Mouse (Mus musculus): ENCODE measurements at regions not wholly inside any gene's neighbourhood (a gene's known extent, or its start where the extent isn't known, plus 50 kb on each side); places are given as distances from the start of the nearest gene placed in this dataset.

- no peak for ATAC-seq (ENCODE audit: low read depth)
- Histone ChIP-seq H3K9ac (replicated peaks; ENCODE audit: low read depth, low read length) (no peak overlapping the region), H3K4me2 (ENCODE audit: low read depth, low read length) (no peak overlapping the region), H3K36me3 (ENCODE audit: control insufficient read depth, insufficient read depth, low read length) (no peaks in the 10 kb centered on the region), H3K4me3 (ENCODE audit: low read depth, low read length) (no peak overlapping the region), H3K4me1 (ENCODE audit: control insufficient read depth, insufficient read depth, low read length) (no peaks in the 10 kb centered on the region), H3K9me3 (ENCODE audit: control insufficient read depth, low read length) (no peaks in the 10 kb centered on the region; the same call in 1 of the 2 replicates), H3K27me3 (ENCODE audit: control insufficient read depth, insufficient read depth, low read length) (no peaks in the 10 kb centered on the region), H3K27ac (ENCODE audit: low read depth, low read length) (no peak overlapping the region)
- WGBS: 71% methylated on average over 9 of the region's 9 CpGs
Observed at GRCm38 (mm10) chr4:82027447-82027881, 584.8 kb upstream of the Mpdz start.

- H3K36me3 ChIP-seq (ENCODE audit: control insufficient read depth, insufficient read depth, low read length): no peaks in the 10 kb centered on the region
- H3K27ac ChIP-seq (ENCODE audit: low read depth, low read length): no peak overlapping the region
- 87% methylated on average over 6 of the region's 6 CpGs for WGBS
Observed at GRCm38 (mm10) chr4:82001406-82001732, 558.8 kb upstream of the Mpdz start.

GRCm38 (mm10) chr4:82000590-82001405 is 558.2 kb upstream of the Mpdz start:
- no peak for ATAC-seq (ENCODE audit: low read depth)
- no peaks in the 10 kb centered on the region for H3K27me3 ChIP-seq (ENCODE audit: control insufficient read depth, insufficient read depth, low read length)
- H3K4me1 ChIP-seq (ENCODE audit: control insufficient read depth, insufficient read depth, low read length): peaks cover 6% of the 10 kb centered on the region; the same call in 1 of the 2 replicates
- H3K9me3 ChIP-seq (ENCODE audit: control insufficient read depth, low read length): no peaks in the 10 kb centered on the region
- no peak overlapping the region for H3K9ac ChIP-seq (replicated peaks; ENCODE audit: low read depth, low read length)
- no peak overlapping the region for H3K4me2 ChIP-seq (ENCODE audit: low read depth, low read length)
- no peak overlapping the region for H3K27ac ChIP-seq (ENCODE audit: low read depth, low read length)
- WGBS: 73% methylated on average over 19 of the region's 19 CpGs
- H3K4me3 ChIP-seq (ENCODE audit: low read depth, low read length): no peak overlapping the region
- H3K36me3 ChIP-seq (ENCODE audit: control insufficient read depth, insufficient read depth, low read length): no peaks in the 10 kb centered on the region

More at GRCm38 (mm10) chr4:82001406-82001732, 558.8 kb upstream of the Mpdz start:
- Histone ChIP-seq H3K27me3 (ENCODE audit: control insufficient read depth, insufficient read depth, low read length) (no peaks in the 10 kb centered on the region), H3K4me3 (ENCODE audit: low read depth, low read length) (no peak overlapping the region), H3K4me1 (ENCODE audit: control insufficient read depth, insufficient read depth, low read length) (peaks cover 6% of the 10 kb centered on the region; the same call in 1 of the 2 replicates), H3K9ac (replicated peaks; ENCODE audit: low read depth, low read length) (no peak overlapping the region), H3K9me3 (ENCODE audit: control insufficient read depth, low read length) (no peaks in the 10 kb centered on the region), H3K4me2 (ENCODE audit: low read depth, low read length) (no peak overlapping the region)
- ATAC-seq (ENCODE audit: low read depth): no peak

GRCm38 (mm10) chr4:81999654-82000314 is 557.2 kb upstream of the Mpdz start:
- 55% methylated on average over 11 of the region's 11 CpGs for WGBS
- 0 out of 2 replicates have a peak overlapping the region, but pooled peaks have one; percentile 22 for H3K27ac ChIP-seq (ENCODE audit: low read depth, low read length)
- ATAC-seq (ENCODE audit: low read depth): peak; percentile 51; the same call in 1 of the 2 replicates

GRCm38 (mm10) chr4:81999093-81999492 is 556.5 kb upstream of the Mpdz start:
- ATAC-seq (ENCODE audit: low read depth): no peak
- H3K4me2 ChIP-seq (ENCODE audit: low read depth, low read length): no peak overlapping the region
- H3K9me3 ChIP-seq (ENCODE audit: control insufficient read depth, low read length): no peaks in the 10 kb centered on the region
- H3K27me3 ChIP-seq (ENCODE audit: control insufficient read depth, insufficient read depth, low read length): no peaks in the 10 kb centered on the region
- H3K27ac ChIP-seq (ENCODE audit: low read depth, low read length): no peak overlapping the region
- no peak overlapping the region for H3K4me3 ChIP-seq (ENCODE audit: low read depth, low read length)
- H3K4me1 ChIP-seq (ENCODE audit: control insufficient read depth, insufficient read depth, low read length): peaks cover 6% of the 10 kb centered on the region; the same call in 1 of the 2 replicates
- H3K36me3 ChIP-seq (ENCODE audit: control insufficient read depth, insufficient read depth, low read length): no peaks in the 10 kb centered on the region
- no peak overlapping the region for H3K9ac ChIP-seq (replicated peaks; ENCODE audit: low read depth, low read length)
- WGBS: 98% methylated on average over 3 of the region's 3 CpGs

More at GRCm38 (mm10) chr4:81999654-82000314, 557.2 kb upstream of the Mpdz start:
- no peak overlapping the region for H3K9ac ChIP-seq (replicated peaks; ENCODE audit: low read depth, low read length)
- H3K4me2 ChIP-seq (ENCODE audit: low read depth, low read length): no peak overlapping the region
- no peak overlapping the region for H3K4me3 ChIP-seq (ENCODE audit: low read depth, low read length)
- no peaks in the 10 kb centered on the region for H3K27me3 ChIP-seq (ENCODE audit: control insufficient read depth, insufficient read depth, low read length)
- H3K9me3 ChIP-seq (ENCODE audit: control insufficient read depth, low read length): no peaks in the 10 kb centered on the region
- H3K4me1 ChIP-seq (ENCODE audit: control insufficient read depth, insufficient read depth, low read length): peaks cover 6% of the 10 kb centered on the region; the same call in 1 of the 2 replicates
- no peaks in the 10 kb centered on the region for H3K36me3 ChIP-seq (ENCODE audit: control insufficient read depth, insufficient read depth, low read length)

GRCm38 (mm10) chr4:81996445-81996844 is 553.8 kb upstream of the Mpdz start:
- Histone ChIP-seq H3K27me3 (ENCODE audit: control insufficient read depth, insufficient read depth, low read length) (no peaks in the 10 kb centered on the region), H3K9ac (replicated peaks; ENCODE audit: low read depth, low read length) (no peak overlapping the region), H3K4me1 (ENCODE audit: control insufficient read depth, insufficient read depth, low read length) (peaks cover 6% of the 10 kb centered on the region; the same call in 1 of the 2 replicates), H3K9me3 (ENCODE audit: control insufficient read depth, low read length) (no peaks in the 10 kb centered on the region), H3K36me3 (ENCODE audit: control insufficient read depth, insufficient read depth, low read length) (no peaks in the 10 kb centered on the region), H3K4me2 (ENCODE audit: low read depth, low read length) (no peak overlapping the region), H3K4me3 (ENCODE audit: low read depth, low read length) (no peak overlapping the region), H3K27ac (ENCODE audit: low read depth, low read length) (no peak overlapping the region)
- ATAC-seq (ENCODE audit: low read depth): no peak
- WGBS: 87% methylated on average over 3 of the region's 3 CpGs

GRCm38 (mm10) chr4:81995243-81995642 is 552.6 kb upstream of the Mpdz start:
- 94% methylated on average over 3 of the region's 3 CpGs for WGBS
- Histone ChIP-seq H3K4me3 (ENCODE audit: low read depth, low read length) (no peak overlapping the region), H3K4me2 (ENCODE audit: low read depth, low read length) (no peak overlapping the region), H3K9me3 (ENCODE audit: control insufficient read depth, low read length) (no peaks in the 10 kb centered on the region), H3K4me1 (ENCODE audit: control insufficient read depth, insufficient read depth, low read length) (peaks cover 6% of the 10 kb centered on the region; the same call in 1 of the 2 replicates), H3K9ac (replicated peaks; ENCODE audit: low read depth, low read length) (no peak overlapping the region), H3K36me3 (ENCODE audit: control insufficient read depth, insufficient read depth, low read length) (no peaks in the 10 kb centered on the region), H3K27me3 (ENCODE audit: control insufficient read depth, insufficient read depth, low read length) (no peaks in the 10 kb centered on the region), H3K27ac (ENCODE audit: low read depth, low read length) (no peak overlapping the region)
- ATAC-seq (ENCODE audit: low read depth): no peak

GRCm38 (mm10) chr4:81988796-81989195 is 546.2 kb upstream of the Mpdz start:
- Histone ChIP-seq H3K4me3 (ENCODE audit: low read depth, low read length) (no peak overlapping the region), H3K27me3 (ENCODE audit: control insufficient read depth, insufficient read depth, low read length) (no peaks in the 10 kb centered on the region), H3K4me1 (ENCODE audit: control insufficient read depth, insufficient read depth, low read length) (no peaks in the 10 kb centered on the region), H3K27ac (ENCODE audit: low read depth, low read length) (no peak overlapping the region), H3K36me3 (ENCODE audit: control insufficient read depth, insufficient read depth, low read length) (no peaks in the 10 kb centered on the region), H3K9me3 (ENCODE audit: control insufficient read depth, low read length) (no peaks in the 10 kb centered on the region), H3K9ac (replicated peaks; ENCODE audit: low read depth, low read length) (no peak overlapping the region), H3K4me2 (ENCODE audit: low read depth, low read length) (no peak overlapping the region)
- no peak for ATAC-seq (ENCODE audit: low read depth)
- 77% methylated on average over 2 of the region's 2 CpGs for WGBS

GRCm38 (mm10) chr4:81986616-81987015 is 544.0 kb upstream of the Mpdz start:
- WGBS: 73% methylated on average over 4 of the region's 4 CpGs
- Histone ChIP-seq H3K4me3 (ENCODE audit: low read depth, low read length) (no peak overlapping the region), H3K4me1 (ENCODE audit: control insufficient read depth, insufficient read depth, low read length) (no peaks in the 10 kb centered on the region), H3K36me3 (ENCODE audit: control insufficient read depth, insufficient read depth, low read length) (no peaks in the 10 kb centered on the region), H3K27ac (ENCODE audit: low read depth, low read length) (no peak overlapping the region), H3K27me3 (ENCODE audit: control insufficient read depth, insufficient read depth, low read length) (no peaks in the 10 kb centered on the region), H3K9ac (replicated peaks; ENCODE audit: low read depth, low read length) (no peak overlapping the region), H3K4me2 (ENCODE audit: low read depth, low read length) (no peak overlapping the region), H3K9me3 (ENCODE audit: control insufficient read depth, low read length) (no peaks in the 10 kb centered on the region)
- no peak for ATAC-seq (ENCODE audit: low read depth)
